Mouse (Mus musculus): Measurements from ENCODE around the gene Spc24.

- TF ChIP-seq POLR2A (IDR thresholded peaks at IDR 0.05; ENCODE audit: insufficient read depth, low read depth, low read length) (no peak), CTCF (IDR thresholded peaks at IDR 0.05) (peak; percentile 33; the same call in 1 of the 2 replicates), EP300 (IDR thresholded peaks at IDR 0.05; ENCODE audit: insufficient read depth, low read depth, low read length) (no peak)
Observed at GRCm38 (mm10) chr9:21808561-21808960, 48.5 kb upstream of the Spc24 start.

Measured in heart, adult 2 months (tissue).